Mouse (Mus musculus): ENCODE data around the gene Clasp2. TPM values are rescaled to one million over a fixed set of nuclear protein-coding genes. Genes with fewer than 3 reads are reported as not detected.

The Clasp2 gene
- total and polyA plus RNA-seq, 3 experiments, result 28.7 to 209 (median 30.8) TPM

GRCm38 (mm10) chr9:113719063-113719462 lies 22.2 kb upstream of the Clasp2 start:
- peaks cover 10 to 11% of the 10 kb centered on the region in 2 experiments; a peak in 2 of 4 replicates for H3K4me1 ChIP-seq (ENCODE audit: control insufficient read depth in 1 of 2, insufficient read depth in 2 of 2, low read length in 2 of 2)
- peak; percentile 50 for DNase-seq (ENCODE audit: low read depth, low spot score)
- no peak overlapping the region for H3K27ac ChIP-seq (ENCODE audit: control insufficient read depth, low read depth, low read length)
- no peaks in the 10 kb centered on the region; a peak in 1 of 4 replicates for H3K27me3 ChIP-seq (ENCODE audit: control insufficient read depth in 1 of 2, insufficient read depth in 2 of 2, low read length in 2 of 2)
- H3K9ac ChIP-seq (ENCODE audit: control insufficient read depth, low read depth, low read length, poor library complexity, severe bottlenecking), result no peak overlapping the region
- no peaks in the 10 kb centered on the region for H3K9me3 ChIP-seq (replicated peaks; ENCODE audit: insufficient read depth, low read length)
- H3K36me3 ChIP-seq (ENCODE audit: control insufficient read depth in 1 of 2, insufficient read depth in 2 of 2, low read length in 2 of 2), result peaks cover 0 to 8% of the 10 kb centered on the region in 2 experiments; a peak in 2 of 4 replicates
- H3K4me3 ChIP-seq (ENCODE audit: control insufficient read depth in 1 of 2, insufficient read depth in 1 of 2, low read depth in 2 of 2, low read length in 2 of 2), result no peak overlapping the region
- TF ChIP-seq CHD2 (IDR thresholded peaks at IDR 0.05; ENCODE audit: low read length) (no peak), POLR2AphosphoS5 (IDR thresholded peaks at IDR 0.05; ENCODE audit: borderline replicate concordance, low read depth, low read length) (no peak), GATA1 (IDR thresholded peaks at IDR 0.05; ENCODE audit: low read depth, low read length) (no peak), BHLHE40 (IDR thresholded peaks at IDR 0.05; ENCODE audit: borderline replicate concordance, low read depth, low read length) (no peak), USF1 (IDR thresholded peaks at IDR 0.05; ENCODE audit: low read depth, low read length) (no peak), ZKSCAN1 (IDR thresholded peaks at IDR 0.05; ENCODE audit: low read depth, low read length) (no peak), MAX (IDR thresholded peaks at IDR 0.05; ENCODE audit: low read length) (no peak), CTCF (IDR thresholded peaks at IDR 0.05 in 2 of 3, conservative IDR thresholded peaks at IDR 0.05 in 1 of 3; ENCODE audit: control insufficient read depth in 1 of 3, insufficient read depth in 1 of 3, low read depth in 2 of 3, low read length in 3 of 3, poor library complexity in 1 of 3, severe bottlenecking in 1 of 3) (peak; percentile 46 to 71 (median 50)), RAD21 (IDR thresholded peaks at IDR 0.05; ENCODE audit: low read depth, low read length) (peak; percentile 56), ZC3H11A (IDR thresholded peaks at IDR 0.05; ENCODE audit: low read depth, low read length) (peak; percentile 26; the same call in 1 of the 2 replicates), NELFE (IDR thresholded peaks at IDR 0.05; ENCODE audit: low read depth, low read length) (no peak), POLR2AphosphoS2 (IDR thresholded peaks at IDR 0.05; ENCODE audit: low read length) (no peak), TBP (IDR thresholded peaks at IDR 0.05; ENCODE audit: low read depth, low read length) (no peak), SMC3 (IDR thresholded peaks at IDR 0.05; ENCODE audit: low read depth, low read length) (peak; percentile 81), MAFK (IDR thresholded peaks at IDR 0.05; ENCODE audit: borderline replicate concordance, low read depth, low read length) (no peak), SIN3A (IDR thresholded peaks at IDR 0.05; ENCODE audit: low read length) (no peak), TAL1 (IDR thresholded peaks at IDR 0.05; ENCODE audit: low read length) (no peak), USF2 (IDR thresholded peaks at IDR 0.05; ENCODE audit: borderline replicate concordance in 1 of 2, insufficient read depth in 1 of 2, low read depth in 1 of 2, low read length in 2 of 2) (no peak), POLR2A (IDR thresholded peaks at IDR 0.05; ENCODE audit: control insufficient read depth in 1 of 2, insufficient read depth in 1 of 2, low read depth in 1 of 2, low read length in 2 of 2, poor library complexity in 1 of 2) (no peak)
- no peaks in the 10 kb centered on the region for H3K79me2 ChIP-seq (ENCODE audit: control insufficient read depth, insufficient read depth, low read length, poor library complexity)

GRCm38 (mm10) chr9:113724646-113725045 lies 16.6 kb upstream of the Clasp2 start:
- H3K27me3 ChIP-seq (ENCODE audit: control insufficient read depth in 1 of 2, insufficient read depth in 2 of 2, low read length in 2 of 2), result no peaks in the 10 kb centered on the region; a peak in 1 of 4 replicates
- no peak overlapping the region for H3K9ac ChIP-seq (ENCODE audit: control insufficient read depth, low read depth, low read length, poor library complexity, severe bottlenecking)
- H3K4me1 ChIP-seq (ENCODE audit: control insufficient read depth in 1 of 2, insufficient read depth in 2 of 2, low read length in 2 of 2), result 0 out of 4 replicates have a peak, but pooled peaks cover 0 to 3% of the 10 kb centered on the region in 2 experiments
- DNase-seq (ENCODE audit: low read depth, low spot score), result no peak
- no peak overlapping the region for H3K27ac ChIP-seq (ENCODE audit: control insufficient read depth, low read depth, low read length)
- H3K4me3 ChIP-seq (ENCODE audit: control insufficient read depth in 1 of 2, insufficient read depth in 1 of 2, low read depth in 2 of 2, low read length in 2 of 2), result no peak overlapping the region
- H3K9me3 ChIP-seq (replicated peaks; ENCODE audit: insufficient read depth, low read length), result no peaks in the 10 kb centered on the region
- H3K36me3 ChIP-seq (ENCODE audit: control insufficient read depth in 1 of 2, insufficient read depth in 2 of 2, low read length in 2 of 2), result no peaks in the 10 kb centered on the region
- no peak for TF ChIP-seq SMC3 (IDR thresholded peaks at IDR 0.05; ENCODE audit: low read depth, low read length)
- no peak for TF ChIP-seq ZMIZ1 (IDR thresholded peaks at IDR 0.05; ENCODE audit: low read depth, low read length)
- no peak for TF ChIP-seq JUND (IDR thresholded peaks at IDR 0.05; ENCODE audit: low read depth, low read length)
- no peak for TF ChIP-seq CHD2 (IDR thresholded peaks at IDR 0.05; ENCODE audit: low read length)
- TF ChIP-seq MEF2A (IDR thresholded peaks at IDR 0.05; ENCODE audit: extremely low read depth, insufficient replicate concordance, low read depth, low read length, poor library complexity, severe bottlenecking), result no peak
- no peak for TF ChIP-seq E2F4 (IDR thresholded peaks at IDR 0.05; ENCODE audit: borderline replicate concordance, low read depth, low read length)
- no peak for TF ChIP-seq BHLHE40 (IDR thresholded peaks at IDR 0.05; ENCODE audit: borderline replicate concordance, low read depth, low read length)
- no peak for TF ChIP-seq ELF1 (IDR thresholded peaks at IDR 0.05; ENCODE audit: low read depth, low read length)
- no peak for TF ChIP-seq UBTF (IDR thresholded peaks at IDR 0.05; ENCODE audit: borderline replicate concordance, insufficient read depth, low read depth, low read length)
- no peak for TF ChIP-seq ZKSCAN1 (IDR thresholded peaks at IDR 0.05; ENCODE audit: low read depth, low read length)
- TF ChIP-seq EP300 (IDR thresholded peaks at IDR 0.05; ENCODE audit: low read depth in 1 of 2, low read length in 2 of 2), result no peak
- no peak for TF ChIP-seq RCOR1 (IDR thresholded peaks at IDR 0.05; ENCODE audit: low read depth, low read length)
- TF ChIP-seq GABPA (IDR thresholded peaks at IDR 0.05; ENCODE audit: low read depth, low read length), result no peak
- no peak for TF ChIP-seq MAZ (IDR thresholded peaks at IDR 0.05; ENCODE audit: low read depth, low read length)
- no peak for TF ChIP-seq MXI1 (IDR thresholded peaks at IDR 0.05; ENCODE audit: low read depth, low read length)
- TF ChIP-seq TBP (IDR thresholded peaks at IDR 0.05; ENCODE audit: low read depth, low read length), result no peak
- H3K79me2 ChIP-seq (ENCODE audit: control insufficient read depth, insufficient read depth, low read length, poor library complexity), result no peaks in the 10 kb centered on the region

All from MEL (cell line).